ENCODE assay signal across 9 mouse cellular contexts in genomic region chr6:30510291-30510690, GRCm38 (mm10). TPM values are rescaled to one million over a fixed set of nuclear protein-coding genes. Genes with fewer than 3 reads are reported as not detected.
DNase-seq lines count a peak whose midpoint lies in the region; ATAC-seq lines count a peak whose summit lies in the region.
"Had no signal": no experiment of that assay in that cellular context is flagged by ENCODE, and none has a peak within 500 bp of the region (broad histone marks: within the 10 kb centered on the region; RNA-seq: fewer than 3 reads in every experiment).

No protein-coding gene starts in this region.

- H3K4me3 ChIP-seq in forebrain, embryonic 15.5 days: peak overlapping the region; percentile 60; the same call in 1 of the 2 replicates
- H3K4me3 ChIP-seq in limb, embryonic 11.5 days (ENCODE audit: low read depth, low read length): no peak overlapping the region
- peak overlapping the region; percentile 48; the same call in 1 of the 2 replicates for H3K4me3 ChIP-seq in neural tube, embryonic 14.5 days (ENCODE audit: low read depth, low read length)

- DNase-seq in heart, adult 11 months: peak; percentile 90
- no peak for DNase-seq in heart, postnatal 4 days
- peak; percentile 49 for DNase-seq in R1 (ENCODE audit: low read depth, low spot score)
- peak; percentile 38 for DNase-seq in limb, embryonic 11.5 days (ENCODE audit: low spot score)
- DNase-seq in adrenal gland, postnatal 36 days: no peak
- DNase-seq in embryo, embryonic 10 days (ENCODE audit: low spot score): no peak

- H3K9ac ChIP-seq in forebrain, embryonic 15.5 days (replicated peaks): no peak overlapping the region; the same call in 1 of the 2 replicates
- H3K9ac ChIP-seq in limb, embryonic 11.5 days (ENCODE audit: low read length): peak overlapping the region; percentile 27; the same call in 1 of the 2 replicates
- H3K9ac ChIP-seq in neural tube, embryonic 14.5 days (replicated peaks; ENCODE audit: low read depth, low read length): peak overlapping the region; percentile 26; the same call in 1 of the 2 replicates

- H3K27ac ChIP-seq in forebrain, embryonic 15.5 days (replicated peaks): peak overlapping the region; percentile 93
- peak overlapping the region; percentile 98 for H3K27ac ChIP-seq in limb, embryonic 11.5 days (replicated peaks; ENCODE audit: low read depth, low read length)
- H3K27ac ChIP-seq in neural tube, embryonic 14.5 days (ENCODE audit: low read depth, low read length): peak overlapping the region; percentile 88

- peak overlapping the region; percentile 64 for H3K4me2 ChIP-seq in forebrain, embryonic 15.5 days (replicated peaks)
- no peak overlapping the region for H3K4me2 ChIP-seq in limb, embryonic 11.5 days (ENCODE audit: low read depth, severe bottlenecking)
- peak overlapping the region; percentile 88 for H3K4me2 ChIP-seq in neural tube, embryonic 14.5 days (ENCODE audit: low read depth, low read length)

- 55% methylated on average over 5 of the region's 5 CpGs for WGBS in forebrain, embryonic 15.5 days
- 66% methylated on average over 5 of the region's 5 CpGs for WGBS in limb, embryonic 11.5 days
- WGBS in neural tube, embryonic 14.5 days: 69% methylated on average over 5 of the region's 5 CpGs

- peaks cover 13% of the 10 kb centered on the region for H3K4me1 ChIP-seq in forebrain, embryonic 15.5 days
- peaks cover 3% of the 10 kb centered on the region; the same call in 1 of the 2 replicates for H3K4me1 ChIP-seq in limb, embryonic 11.5 days (ENCODE audit: control insufficient read depth, insufficient read depth, low read length)
- H3K4me1 ChIP-seq in neural tube, embryonic 14.5 days (ENCODE audit: control insufficient read depth, insufficient read depth, low read length): peaks cover 6% of the 10 kb centered on the region; the same call in 1 of the 2 replicates

- no peak for ATAC-seq in forebrain, embryonic 15.5 days (replicated peaks)
- no peak for ATAC-seq in limb, embryonic 11.5 days (ENCODE audit: insufficient number of reproducible peaks, low FRiP score, low TSS enrichment, low read depth)
- ATAC-seq in neural tube, embryonic 14.5 days (ENCODE audit: low read depth): no peak

- H3K27me3 ChIP-seq in forebrain, embryonic 15.5 days: no peaks in the 10 kb centered on the region
- no peaks in the 10 kb centered on the region for H3K27me3 ChIP-seq in limb, embryonic 11.5 days (ENCODE audit: control insufficient read depth, insufficient read depth, low read length)
- no peaks in the 10 kb centered on the region for H3K27me3 ChIP-seq in neural tube, embryonic 14.5 days (ENCODE audit: control insufficient read depth, insufficient read depth, low read length)

- H3K9me3 ChIP-seq in forebrain, embryonic 15.5 days: no peaks in the 10 kb centered on the region
- H3K9me3 ChIP-seq in limb, embryonic 11.5 days (ENCODE audit: control insufficient read depth, low read length): no peaks in the 10 kb centered on the region
- no peaks in the 10 kb centered on the region for H3K9me3 ChIP-seq in neural tube, embryonic 14.5 days (ENCODE audit: control insufficient read depth, low read length)

- 0 out of 2 replicates have a peak, but pooled peaks cover 7% of the 10 kb centered on the region for H3K36me3 ChIP-seq in forebrain, embryonic 15.5 days
- peaks cover 2% of the 10 kb centered on the region; the same call in 1 of the 2 replicates for H3K36me3 ChIP-seq in limb, embryonic 11.5 days (ENCODE audit: control insufficient read depth, insufficient read depth, low read length)
- 0 out of 2 replicates have a peak, but pooled peaks cover 5% of the 10 kb centered on the region for H3K36me3 ChIP-seq in neural tube, embryonic 14.5 days (ENCODE audit: control insufficient read depth, insufficient read depth, low read length)

RNA-seq across cellular contexts. Expression of gene Ssmem1, which starts 0.6 kb away (rescaled TPM):
- under 1 TPM in 1 of 2 experiments, not detected in 1; 0.52 TPM for total RNA-seq in heart, postnatal 4 days (2021)
- 0.14 TPM in 1 of 2 replicates, not detected in the other for polyA plus RNA-seq in forebrain, embryonic 15.5 days (2015; fragmentation: Nextera tagmentation; extraction: Ambion mirVana)
- polyA plus RNA-seq in limb, embryonic 11.5 days (2014; fragmentation: Nextera tagmentation; extraction: Ambion mirVana): 0.17 and 0.28 TPM in 2 replicates
- 0.35 TPM in 1 of 2 replicates, not detected in the other for polyA plus RNA-seq in neural tube, embryonic 14.5 days (2014; fragmentation: Nextera tagmentation; extraction: Ambion mirVana)
- under 1 TPM in 1 of 2 experiments, not detected in 1; 0.23 TPM for total RNA-seq in adrenal gland, postnatal 36 days (2021)
- polyA plus RNA-seq: spleen, adult 2 months had no signal

RNA-seq across cellular contexts. Expression of gene Tmem209, which starts 0.7 kb away (rescaled TPM):
- total RNA-seq in heart, postnatal 4 days (2021): 10 to 100 TPM; 18.0 to 20.2 TPM
- polyA plus RNA-seq in forebrain, embryonic 15.5 days (2015; fragmentation: Nextera tagmentation; extraction: Ambion mirVana): 32.6 and 34.1 TPM in 2 replicates
- 44.5 and 50.0 TPM in 2 replicates for polyA plus RNA-seq in limb, embryonic 11.5 days (2014; fragmentation: Nextera tagmentation; extraction: Ambion mirVana)
- polyA plus RNA-seq in neural tube, embryonic 14.5 days (2014; fragmentation: Nextera tagmentation; extraction: Ambion mirVana): 28.9 and 30.9 TPM in 2 replicates
- 10 to 100 TPM; 23.3 to 27.3 TPM for total RNA-seq in adrenal gland, postnatal 36 days (2021)

RNA-seq across cellular contexts. Expression of gene Cpa2, which starts 31.1 kb away (rescaled TPM):
- total RNA-seq in heart, postnatal 4 days (2021): 1 to 10 TPM; 1.2 to 1.4 TPM
- 4.7 and 5.3 TPM in 2 replicates for polyA plus RNA-seq in forebrain, embryonic 15.5 days (2015; fragmentation: Nextera tagmentation; extraction: Ambion mirVana)
- polyA plus RNA-seq in limb, embryonic 11.5 days (2014; fragmentation: Nextera tagmentation; extraction: Ambion mirVana): 89.6 and 94.4 TPM in 2 replicates
- polyA plus RNA-seq in neural tube, embryonic 14.5 days (2014; fragmentation: Nextera tagmentation; extraction: Ambion mirVana): 5.1 and 10.6 TPM in 2 replicates
- under 1 TPM; 0.56 to 0.66 TPM for total RNA-seq in adrenal gland, postnatal 36 days (2021)

RNA-seq across cellular contexts. Expression of gene Cpa4, which starts 57.9 kb away (rescaled TPM):
- total RNA-seq in heart, postnatal 4 days (2021): under 1 TPM; 0.16 to 0.19 TPM
- 1.9 and 2.0 TPM in 2 replicates for polyA plus RNA-seq in forebrain, embryonic 15.5 days (2015; fragmentation: Nextera tagmentation; extraction: Ambion mirVana)
- 1.6 and 1.7 TPM in 2 replicates for polyA plus RNA-seq in limb, embryonic 11.5 days (2014; fragmentation: Nextera tagmentation; extraction: Ambion mirVana)
- polyA plus RNA-seq in neural tube, embryonic 14.5 days (2014; fragmentation: Nextera tagmentation; extraction: Ambion mirVana): 0.71 and 0.90 TPM in 2 replicates
- 1 to 10 TPM; 1.1 to 1.2 TPM for total RNA-seq in adrenal gland, postnatal 36 days (2021)
- polyA plus RNA-seq: spleen, adult 2 months had no signal

Comparison
In these comparisons a context has a peak if more than half of its experiments do, and no peak if none do; other contexts are left out.
1. DNase-seq: peak in heart, adult 11 months (single experiment), R1 (single experiment) and limb, embryonic 11.5 days (single experiment); none in heart, postnatal 4 days (single experiment), adrenal gland, postnatal 36 days (0 of 2) and embryo, embryonic 10 days (single experiment).
2. Peak in every context shown above with its lines, with median percentiles within 50 percentile points of each other: H3K27ac ChIP-seq.